Mouse (Mus musculus): Measurements from ENCODE around the gene Tex11.

DNA sequence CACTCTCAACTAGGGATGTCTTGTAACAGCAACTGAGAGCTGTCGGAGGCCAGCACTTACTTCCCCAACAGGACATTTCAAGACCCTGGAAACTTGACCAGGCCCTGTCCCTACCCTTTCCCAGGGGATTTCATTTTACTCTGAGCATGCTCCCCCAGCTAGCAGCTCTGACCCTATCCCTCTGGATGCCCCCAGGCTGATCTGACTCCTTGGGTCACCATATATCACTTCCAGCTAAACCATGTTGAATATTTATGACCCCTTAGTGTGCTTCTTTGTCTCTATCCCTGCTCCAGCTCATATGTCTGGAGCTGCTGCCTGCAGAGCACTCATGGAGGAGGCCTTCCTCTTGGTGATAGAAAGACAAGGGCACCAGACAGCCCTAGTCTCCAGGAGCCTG lies 238.3 kb downstream of the Tex11 start:
- TF ChIP-seq ETS1 (conservative IDR thresholded peaks at IDR 0.05; ENCODE audit: low read depth, low read length), result no peak
- no peak for TF ChIP-seq TBP (conservative IDR thresholded peaks at IDR 0.05; ENCODE audit: low read depth, low read length)
- TF ChIP-seq POLR2A (IDR thresholded peaks at IDR 0.05; ENCODE audit: low read depth, low read length), result no peak
- no peak for TF ChIP-seq NRF1 (IDR thresholded peaks at IDR 0.05; ENCODE audit: low read depth, low read length)
- TF ChIP-seq CTCF (conservative IDR thresholded peaks at IDR 0.05 in 1 of 2, IDR thresholded peaks at IDR 0.05 in 1 of 2; ENCODE audit: low read depth in 2 of 2, low read length in 2 of 2), result no peak
- TF ChIP-seq MAZ (IDR thresholded peaks at IDR 0.05; ENCODE audit: low read depth, low read length), result no peak
- TF ChIP-seq SMC3 (IDR thresholded peaks at IDR 0.05; ENCODE audit: low read depth, low read length), result no peak
- no peak for TF ChIP-seq USF1 (IDR thresholded peaks at IDR 0.05; ENCODE audit: low read depth, low read length)
- TF ChIP-seq ZNF384 (IDR thresholded peaks at IDR 0.05; ENCODE audit: low read depth, low read length), result no peak
- no peak for TF ChIP-seq CHD2 (IDR thresholded peaks at IDR 0.05; ENCODE audit: low read length)
- no peak for TF ChIP-seq EP300 (IDR thresholded peaks at IDR 0.05; ENCODE audit: low read length)
